Mouse (Mus musculus): ENCODE measurements at regions not wholly inside any gene's neighbourhood (a gene's known extent, or its start where the extent isn't known, plus 50 kb on each side); places are given as distances from the start of the nearest gene placed in this dataset.

DNA sequence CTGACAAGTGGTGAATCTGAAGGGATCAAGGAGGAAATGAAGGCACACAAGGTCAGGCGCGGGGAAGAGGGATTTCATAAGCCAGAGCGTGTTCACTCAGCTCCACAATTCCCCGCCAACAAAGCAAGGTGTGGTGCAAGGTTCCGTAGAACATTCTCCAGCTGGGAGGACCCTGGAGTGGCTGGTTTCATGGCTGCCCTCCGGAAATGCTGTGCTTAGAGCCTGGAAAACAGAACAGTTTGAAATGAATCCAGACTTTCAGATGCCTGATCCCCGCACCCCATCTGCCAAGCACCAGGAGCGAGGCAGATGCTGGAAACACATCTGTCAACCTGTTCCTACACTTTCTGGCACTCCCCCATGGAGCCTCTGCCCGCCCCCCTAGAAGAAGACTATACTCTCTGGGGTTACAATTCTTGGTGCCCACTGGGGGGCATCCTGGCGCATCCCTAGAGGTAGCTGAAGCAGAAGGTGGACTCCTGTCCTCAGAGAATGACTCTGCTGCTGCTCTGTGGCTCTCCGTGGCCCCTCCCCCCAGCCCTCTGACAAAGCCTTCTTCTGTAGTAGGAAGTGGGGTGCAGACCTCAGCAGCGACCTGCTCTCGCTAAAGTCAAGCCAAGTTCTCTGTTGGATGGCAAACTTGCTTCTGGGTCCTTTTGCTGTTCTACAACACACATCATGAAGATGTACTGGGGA, 54.5 kb upstream of the Mafb start:
- DNase-seq = peak; percentile 89

DNA sequence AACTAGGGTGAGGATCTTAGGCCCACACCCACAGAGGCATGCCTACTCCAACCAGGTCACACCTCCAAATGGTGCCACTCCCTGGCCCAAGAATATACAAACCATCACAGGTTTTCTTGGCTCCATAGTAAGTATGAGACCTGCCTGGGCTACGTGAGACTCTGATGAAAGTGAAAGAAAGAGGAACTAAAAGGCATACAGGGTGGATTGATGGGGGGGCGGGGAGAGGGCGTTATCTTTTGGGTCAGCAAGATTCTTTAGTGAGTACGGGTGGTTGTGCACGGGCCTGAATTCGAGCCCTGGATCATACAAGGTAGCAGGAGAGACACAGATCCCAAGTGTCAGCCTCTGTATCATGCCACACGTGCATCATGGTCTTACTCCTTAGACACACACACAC, 57.6 kb upstream of the Mafb start:
- DNase-seq = no peak

DNA sequence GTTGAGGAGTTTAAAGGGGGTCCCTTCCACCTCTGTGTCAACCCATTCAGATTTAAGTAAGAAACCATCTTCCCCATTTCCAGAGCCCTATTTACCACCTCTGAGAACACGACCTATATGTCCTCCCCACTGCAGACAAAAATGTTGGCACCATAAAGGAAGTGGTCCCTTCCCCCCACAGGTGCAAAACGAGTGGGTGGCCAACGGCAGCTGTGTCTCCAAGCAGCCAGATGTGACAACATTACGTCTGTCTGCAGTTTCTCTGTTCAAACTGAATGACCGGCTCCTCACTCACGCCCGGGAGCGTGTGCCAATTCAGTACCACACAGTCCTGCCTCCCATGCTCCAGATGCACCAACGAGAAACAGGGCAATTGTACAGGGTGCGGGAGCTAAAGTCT, 60.6 kb upstream of the Mafb start:
- DNase-seq = peak; percentile 81

DNA sequence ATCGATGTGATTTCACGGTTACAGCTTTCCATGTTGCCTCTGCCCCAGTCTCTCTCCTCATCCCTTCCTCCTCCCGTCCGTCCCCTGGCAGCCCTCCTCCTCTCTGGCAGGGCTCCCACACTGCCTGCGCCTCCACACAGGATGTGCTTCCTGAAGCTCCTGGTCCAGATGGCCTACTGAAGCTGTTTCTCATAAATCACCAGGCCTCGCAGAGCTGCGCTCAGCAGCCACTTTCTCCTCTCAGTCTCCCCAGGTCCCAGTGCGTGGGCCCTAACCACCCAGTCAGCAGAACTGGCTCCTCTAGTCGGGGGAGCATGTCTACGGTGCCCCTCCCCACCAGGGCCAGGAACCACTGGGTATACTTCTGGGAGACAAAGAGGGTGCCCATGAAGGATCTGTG, 66.4 kb upstream of the Mafb start:
- DNase-seq = peak; percentile 23

DNA sequence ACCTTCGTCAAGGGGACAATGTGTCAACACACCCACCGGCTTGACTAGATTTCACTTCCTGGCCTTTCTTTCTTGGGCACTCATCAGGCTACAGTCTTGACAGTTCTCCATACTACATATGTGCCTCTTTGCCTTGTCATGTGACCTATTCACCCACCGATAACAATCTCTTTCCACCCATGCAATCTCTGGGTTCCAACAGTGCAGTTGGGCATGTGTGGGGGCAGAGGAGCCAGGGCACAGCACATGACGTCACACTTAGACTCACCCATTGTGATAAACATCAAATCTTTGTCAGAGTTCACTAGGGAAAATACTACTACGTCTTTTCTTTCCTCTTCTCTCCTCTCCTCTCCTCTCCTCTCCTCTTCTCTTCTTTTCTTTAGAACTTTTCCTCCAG, 67.8 kb upstream of the Mafb start:
- DNase-seq = peak; percentile 26

DNA sequence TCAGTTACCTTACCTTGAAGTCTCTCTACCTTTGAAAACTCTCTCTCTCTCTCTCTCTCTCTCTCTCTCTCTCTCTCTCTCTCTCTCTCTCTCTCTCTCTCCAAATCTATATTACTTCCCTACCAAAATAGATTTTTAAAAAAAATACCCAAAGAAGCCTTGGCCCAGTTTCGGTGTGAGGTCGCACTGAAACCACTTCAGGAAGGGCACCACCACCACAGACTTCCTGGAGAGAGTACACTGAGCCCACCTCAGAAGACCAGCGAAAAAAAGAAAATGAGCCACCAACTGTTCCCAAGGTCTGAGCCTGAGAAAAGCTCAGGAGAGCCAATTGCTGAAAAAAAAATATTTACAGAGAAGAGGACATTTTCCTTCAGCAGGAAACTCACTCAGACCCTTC, 68.8 kb upstream of the Mafb start:
- DNase-seq = no peak

DNA sequence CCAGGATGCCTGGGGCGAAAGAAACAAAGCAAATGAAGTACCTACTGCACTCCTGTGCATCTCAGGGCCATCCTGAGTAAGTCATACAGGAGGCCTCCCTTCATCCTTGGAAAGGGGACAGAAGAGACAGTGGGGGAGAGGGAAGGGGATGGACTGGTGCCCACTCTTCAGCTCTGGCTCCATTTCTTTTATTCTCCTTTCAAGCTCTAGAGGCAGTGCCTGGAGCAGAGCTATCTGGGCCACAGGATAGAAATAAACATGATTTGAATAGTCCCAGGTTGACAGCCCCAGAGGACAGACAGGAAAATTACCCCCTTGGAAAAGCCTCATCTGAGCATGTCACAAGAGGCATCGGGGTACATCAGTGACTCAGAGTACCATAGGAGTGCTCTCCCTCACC, 72.2 kb upstream of the Mafb start:
- DNase-seq = no peak

DNA sequence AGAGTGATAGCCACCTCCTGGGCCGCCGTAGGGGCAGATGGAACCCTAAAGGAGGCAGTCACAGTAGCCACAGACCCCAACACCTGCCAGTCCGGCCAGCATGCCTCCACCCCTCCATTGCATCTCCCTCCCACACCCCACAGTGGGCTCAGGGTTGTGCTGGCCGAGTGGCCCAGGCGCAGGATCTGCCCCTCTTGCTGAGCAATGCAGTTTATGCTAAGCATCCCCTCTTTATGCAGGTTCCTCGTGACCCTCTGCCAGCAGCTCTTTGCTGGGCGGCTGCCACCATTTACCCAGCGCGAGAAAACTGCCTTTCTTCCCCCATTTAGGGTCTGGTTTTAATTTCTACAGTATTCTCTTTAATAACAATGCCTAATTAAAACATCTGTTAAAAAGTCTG, 73.4 kb upstream of the Mafb start:
- DNase-seq = no peak

DNA sequence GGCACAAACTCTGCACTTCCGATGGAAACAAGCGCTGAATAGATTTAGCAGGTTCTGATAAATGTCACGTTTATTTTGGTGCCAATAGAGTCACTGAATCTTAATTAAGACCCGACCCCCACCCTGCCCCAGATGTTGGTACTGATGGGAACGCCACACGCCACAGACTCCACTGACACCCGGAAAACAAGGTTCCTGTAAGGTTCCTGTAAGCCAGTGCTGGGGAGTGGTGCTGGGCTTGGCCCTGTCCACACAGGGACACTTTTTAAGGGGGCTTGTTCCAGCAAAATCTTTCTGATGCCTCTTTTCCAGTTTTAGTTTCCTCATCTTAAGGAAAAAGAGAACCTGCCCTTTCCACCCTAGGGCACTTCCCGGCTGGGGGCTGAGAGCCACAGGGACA, 84.2 kb upstream of the Mafb start:
- DNase-seq = no peak

DNA sequence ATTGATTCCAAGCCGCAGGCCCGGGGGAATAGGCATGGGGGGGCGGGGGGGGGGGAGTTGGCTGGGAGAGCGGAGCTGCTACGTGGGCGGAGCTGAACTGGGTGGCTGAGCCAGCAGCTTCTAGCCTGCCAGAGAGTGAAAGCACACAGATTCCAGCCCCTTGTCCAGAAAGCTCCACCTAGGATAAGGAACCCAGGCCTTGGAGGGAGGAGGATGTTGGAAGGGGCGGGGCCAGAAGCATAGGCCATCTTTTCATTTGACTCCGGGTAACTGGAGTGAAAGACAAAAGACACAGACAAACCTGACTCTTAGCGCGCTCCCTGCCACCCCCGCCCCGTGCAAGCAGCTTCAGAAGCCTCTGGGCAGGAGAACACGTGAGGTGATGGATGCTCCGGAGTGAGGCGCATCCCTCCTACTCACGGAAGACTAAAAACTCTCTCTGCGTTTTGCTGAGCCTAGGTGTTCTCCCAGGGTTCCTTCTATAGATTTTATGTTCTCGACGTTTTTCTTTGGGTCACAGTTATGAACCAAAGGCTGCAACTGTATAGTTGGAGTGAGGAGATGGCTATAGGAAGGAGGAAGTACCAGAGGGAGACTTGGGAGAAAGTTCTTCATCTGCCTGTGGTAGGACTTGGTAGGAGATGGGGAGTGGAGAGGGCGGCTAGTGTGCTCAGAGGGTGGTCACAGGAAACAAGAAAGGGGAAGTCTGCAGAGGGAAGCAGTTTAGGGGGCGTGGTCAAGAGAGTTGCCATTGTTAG, 84.8 kb upstream of the Mafb start:
- peak; percentile 70 for DNase-seq

DNA sequence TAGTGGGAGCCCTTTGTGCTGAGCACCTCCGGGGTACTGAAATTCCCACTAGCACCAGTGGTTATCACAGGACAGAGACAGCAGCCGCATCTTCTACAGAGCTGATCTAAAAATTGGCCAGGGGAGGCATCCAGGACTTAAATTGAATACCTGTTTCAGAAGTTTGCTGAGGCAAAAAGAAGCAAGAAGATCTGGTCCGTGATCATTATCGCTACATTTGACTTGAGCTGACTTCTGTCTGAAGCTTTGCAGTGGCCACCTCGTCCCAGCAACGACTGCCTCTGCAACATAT, 85.3 kb upstream of the Mafb start:
- no peak for DNase-seq

DNA sequence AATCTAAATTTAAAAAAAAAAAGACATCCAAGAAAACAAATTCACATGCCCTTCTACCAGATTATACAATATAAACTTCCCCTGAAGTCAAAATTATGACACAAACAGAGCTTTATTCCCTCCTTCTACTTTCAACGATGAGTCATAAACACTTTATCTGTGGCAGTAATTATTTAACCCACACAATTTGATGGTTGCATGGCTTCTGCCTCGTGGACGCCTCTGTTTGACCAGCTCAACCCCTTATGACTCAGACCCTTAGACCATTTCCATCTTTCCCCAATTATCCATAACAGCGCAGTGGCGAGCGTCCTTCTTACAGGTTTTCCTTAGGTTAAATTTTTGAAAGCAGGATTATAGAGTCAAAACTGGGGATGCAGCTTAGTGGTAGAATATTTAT, 85.9 kb upstream of the Mafb start:
- DNase-seq = no peak

DNA sequence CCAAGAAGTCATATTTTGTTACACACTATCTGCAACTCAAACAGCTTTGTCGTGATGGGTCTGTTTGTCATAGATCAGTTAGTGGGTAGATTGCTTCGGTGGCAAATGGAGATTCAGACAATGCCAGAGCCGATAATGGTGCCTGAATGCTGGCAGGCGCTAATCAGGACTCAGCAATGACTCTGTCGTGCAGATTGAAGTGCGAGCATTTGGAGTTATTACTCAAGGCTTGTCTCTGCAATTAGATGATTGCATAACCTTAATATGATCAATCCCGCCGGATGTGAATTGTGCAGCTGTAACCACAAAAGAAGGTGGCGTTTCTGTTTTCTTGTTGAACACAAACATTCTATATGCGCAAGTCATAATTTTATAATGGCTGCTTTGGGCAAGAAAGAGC, 88.8 kb upstream of the Mafb start:
- DNase-seq = no peak

DNA sequence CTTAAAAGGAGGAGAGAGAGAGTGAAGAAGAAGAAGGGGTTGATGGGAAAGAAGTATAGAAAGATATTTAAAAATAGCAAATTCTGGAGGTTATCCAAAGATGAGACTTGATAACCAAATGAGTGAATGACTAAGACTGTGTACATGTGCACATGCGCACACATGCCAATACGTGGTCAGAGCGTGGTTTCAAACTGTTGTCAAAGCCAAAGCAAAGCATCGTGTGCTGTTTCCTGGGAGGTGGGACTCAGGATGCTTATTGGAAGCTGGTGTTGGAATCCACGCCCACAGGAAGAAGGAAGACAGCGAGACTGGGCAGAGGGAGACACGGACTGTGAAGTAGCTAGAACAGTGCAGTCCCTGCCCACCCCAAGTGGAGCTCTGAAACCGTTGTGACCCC, 89.8 kb upstream of the Mafb start:
- no peak for DNase-seq

DNA sequence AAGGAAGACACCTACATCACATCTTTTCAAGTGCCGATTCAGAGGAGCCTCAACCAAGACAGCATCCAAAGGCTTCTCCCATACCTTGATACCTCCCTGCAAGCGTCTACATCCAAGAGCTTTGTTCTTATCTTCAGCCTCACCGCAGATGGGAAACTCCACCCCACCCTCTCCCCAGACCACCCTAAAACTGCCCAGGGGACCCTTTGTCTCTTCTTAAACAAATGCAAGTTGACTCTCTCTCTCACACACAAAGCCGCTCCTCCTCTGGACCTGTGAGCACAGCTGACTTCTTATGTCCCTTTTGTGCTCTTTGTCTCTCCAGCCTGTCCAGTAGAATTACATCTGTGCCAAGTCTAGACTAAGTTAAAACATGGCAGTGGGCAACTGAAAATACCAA, 104.7 kb upstream of the Mafb start:
- DNase-seq = no peak

DNA sequence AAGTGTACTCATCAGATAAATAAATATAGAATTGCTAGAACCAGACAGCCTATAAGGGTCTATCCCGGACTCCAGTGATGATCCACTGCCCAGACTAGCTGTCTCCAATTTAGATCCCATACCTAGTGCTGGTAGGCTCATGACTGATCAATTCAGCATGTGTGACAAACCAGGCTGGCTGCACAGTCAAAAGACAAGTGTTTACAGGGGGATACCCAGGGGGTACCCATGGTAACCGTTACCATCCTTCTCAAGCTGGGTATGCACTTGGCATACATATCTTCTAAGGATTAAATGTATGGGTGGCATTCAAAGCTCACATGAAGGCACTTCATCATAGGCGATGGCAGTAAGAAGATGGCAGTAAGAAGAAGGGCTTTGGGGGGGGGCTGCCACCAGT, 109.3 kb upstream of the Mafb start:
- DNase-seq = no peak

DNA sequence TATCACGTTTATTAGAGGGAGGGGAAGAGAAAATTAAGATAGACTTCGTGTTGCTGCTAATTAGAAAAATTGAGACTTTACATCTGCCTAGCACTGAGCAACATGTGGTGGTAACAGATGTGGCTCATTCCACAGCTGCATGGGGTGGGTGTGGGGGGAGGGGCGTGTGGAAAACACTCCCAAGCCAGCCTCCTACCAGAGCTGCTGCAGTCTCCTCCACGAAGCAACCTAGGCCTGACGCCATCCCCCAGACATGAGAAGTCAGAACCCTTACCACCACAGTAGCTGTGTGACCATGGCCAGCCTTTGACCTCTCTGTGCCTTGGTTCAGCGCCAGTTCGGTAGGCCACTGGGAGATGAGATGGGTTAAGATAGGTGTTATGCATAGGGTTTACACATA, 112.4 kb upstream of the Mafb start:
- DNase-seq = no peak

DNA sequence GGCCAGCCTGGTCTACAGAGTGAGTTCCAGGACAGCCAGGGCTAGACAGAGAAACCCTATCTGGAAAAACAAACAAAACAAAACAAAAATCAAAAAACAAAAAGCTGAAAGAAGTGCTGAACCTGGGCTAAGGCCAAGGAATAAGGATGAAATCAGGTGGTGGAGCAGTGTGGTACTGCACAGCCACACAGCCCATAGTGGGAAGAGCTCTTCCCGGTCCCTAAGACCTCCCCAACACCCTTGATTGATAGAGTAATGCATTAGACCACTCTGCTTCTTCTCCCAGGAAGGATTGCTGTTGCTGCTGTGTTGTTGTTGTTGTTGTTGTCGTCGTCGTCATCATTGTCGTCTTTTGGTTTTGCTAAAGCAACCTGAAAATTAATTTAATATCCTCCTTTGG, 118.2 kb upstream of the Mafb start:
- DNase-seq = no peak

DNA sequence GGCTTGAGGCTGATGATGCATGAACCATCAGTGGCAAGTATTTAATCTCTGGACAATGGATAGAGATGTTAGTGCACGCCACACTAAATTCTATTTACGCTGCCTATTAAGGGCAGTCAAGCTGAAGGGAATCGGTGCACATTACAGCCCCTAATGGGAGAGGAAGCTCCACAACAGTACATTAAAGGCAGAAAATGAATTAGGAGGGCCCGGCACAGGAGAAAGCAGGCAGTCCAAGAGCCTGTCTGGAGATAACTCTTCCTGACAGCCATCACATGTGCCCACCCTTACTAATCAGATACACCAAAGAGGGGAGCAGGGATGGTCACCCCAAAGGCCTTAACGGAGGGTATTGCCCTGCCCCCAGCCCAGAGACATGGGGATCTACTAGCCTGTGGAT, 118.7 kb upstream of the Mafb start:
- DNase-seq = no peak

DNA sequence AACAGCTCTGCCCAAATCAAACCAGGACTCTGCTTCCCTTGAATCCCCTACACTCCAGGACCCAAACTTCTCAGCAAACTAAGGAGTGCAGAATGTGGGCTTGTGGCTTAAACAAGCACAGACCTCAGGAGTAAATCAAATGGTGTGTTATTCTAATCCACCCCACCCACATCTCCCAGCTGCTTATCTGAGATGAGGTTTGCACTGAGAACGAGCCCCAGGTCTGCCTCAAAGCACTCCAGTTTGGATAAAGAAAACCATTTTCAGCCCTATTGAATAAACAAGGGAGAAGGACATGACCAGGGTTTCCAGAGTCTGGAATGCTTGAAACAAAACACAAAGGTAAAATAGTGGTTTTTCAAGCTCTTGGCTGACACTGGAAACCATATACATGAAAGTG, 132.9 kb upstream of the Mafb start:
- DNase-seq = no peak

DNA sequence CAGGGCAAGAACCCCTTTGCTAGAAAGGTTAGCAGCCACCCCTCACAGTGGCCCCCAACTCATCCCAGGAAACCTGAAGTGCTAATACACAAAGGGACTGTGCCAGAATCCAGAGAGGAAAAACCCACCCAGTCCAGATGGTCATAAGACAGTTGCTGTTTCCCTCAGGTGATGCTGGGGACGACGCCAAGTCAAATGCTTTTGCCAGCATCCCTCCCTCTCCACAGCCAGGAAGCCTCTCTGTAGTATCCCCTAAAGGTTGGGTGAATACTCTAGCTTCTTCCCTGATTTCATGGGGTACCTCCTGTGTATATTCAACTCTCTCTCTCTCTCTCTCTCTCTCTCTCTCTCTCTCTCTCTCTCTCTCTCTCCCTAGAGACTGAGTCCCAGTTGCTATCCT, 136.0 kb upstream of the Mafb start:
- no peak for DNase-seq

DNA sequence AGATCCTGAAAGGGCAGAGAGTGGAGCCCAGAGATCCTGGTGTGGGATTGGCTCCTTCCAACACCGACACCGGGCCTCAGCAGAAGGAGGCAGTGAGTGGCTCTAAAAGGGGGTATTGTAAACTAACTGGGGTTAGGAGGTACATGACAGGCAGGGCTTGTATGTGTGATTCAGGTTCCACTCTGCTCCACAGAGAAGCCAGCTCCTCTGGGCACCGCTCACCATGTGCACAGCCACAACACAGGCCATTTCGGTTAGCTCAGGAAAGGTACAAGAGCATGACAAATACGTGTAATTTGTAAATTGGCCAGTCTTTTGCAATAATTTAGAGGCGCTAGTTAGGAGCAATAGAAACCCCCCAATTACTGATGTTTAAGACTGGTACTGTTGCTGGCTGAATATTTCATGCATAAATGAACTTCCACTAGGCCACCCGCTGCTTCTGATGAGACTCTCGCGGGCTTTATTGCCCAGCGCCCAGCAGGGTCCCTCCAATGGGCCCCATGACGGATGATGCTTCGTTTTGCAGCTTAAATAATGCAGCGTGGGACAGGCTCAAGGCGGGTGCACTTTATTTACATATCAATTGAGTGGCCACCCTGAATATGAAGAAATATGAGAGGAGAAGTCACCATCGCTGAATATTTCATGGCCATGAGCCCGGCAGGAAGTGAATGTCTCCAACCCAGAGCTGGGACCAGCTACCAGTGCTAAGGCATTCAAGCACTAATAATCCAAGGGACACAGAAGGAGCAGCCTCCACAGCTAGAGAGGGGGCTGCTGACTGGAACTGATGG, 136.9 kb upstream of the Mafb start:
- DNase-seq = no peak

DNA sequence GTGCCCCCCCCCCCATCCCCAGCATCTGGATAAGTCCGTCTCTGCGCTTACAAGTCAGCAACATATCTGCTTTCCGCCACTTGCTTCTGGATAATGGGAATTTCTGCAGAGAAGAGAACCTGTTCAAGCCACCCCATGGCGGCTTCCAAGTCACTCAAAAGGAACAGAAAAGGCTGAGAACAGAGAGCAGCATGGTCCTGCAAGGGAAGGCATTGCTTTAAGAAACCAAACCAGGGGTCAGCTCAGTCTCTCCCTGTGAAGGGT, 137.5 kb upstream of the Mafb start:
- DNase-seq = no peak

DNA sequence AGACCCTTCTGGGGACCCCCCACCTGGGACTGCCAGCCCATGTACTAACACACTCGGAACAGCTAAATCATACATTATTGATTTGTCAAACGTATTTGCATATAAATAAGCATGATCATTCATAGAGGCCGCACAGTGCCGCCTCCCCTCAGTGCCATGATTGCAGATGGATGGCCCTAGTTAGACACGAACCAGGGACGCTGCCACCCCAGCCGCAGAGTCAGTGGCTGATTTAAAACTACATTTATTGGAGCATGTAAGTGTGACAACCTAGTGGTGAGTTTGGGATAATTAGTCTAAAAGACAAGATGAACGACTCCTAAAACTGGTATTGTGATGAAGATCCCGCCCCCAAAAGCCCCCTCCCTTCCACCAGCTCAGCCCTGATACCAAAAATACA, 138.3 kb upstream of the Top1 start:
- DNase-seq = no peak
